Mouse (Mus musculus) hindbrain, embryonic 12.5 days (tissue): ENCODE measurements around the gene Ncoa3. TPM values are rescaled to one million over a fixed set of nuclear protein-coding genes. Genes with fewer than 3 reads are reported as not detected.
"Not testable (repeated sequence)": the region's sequence is repeated elsewhere in the genome, so short reads cannot be mapped to it uniquely, and the experiment has no call there.

Experiments
- ATAC-seq: fragments of 200-750 bp; cut with Nextera tagmentation; 2 replicates; pipeline ENCODE4 v1.8.0; 2017; ENCODE audit warnings: moderate TSS enrichment; ENCODE audit not compliant: low FRiP score
- H3K27ac ChIP-seq: fragments of 300-500 bp; sonication (generic); 2 replicates; pipeline ENCODE4 v1.5.1; 2016; ENCODE audit warnings: mild to moderate bottlenecking
- H3K27me3 ChIP-seq: fragments of 300-500 bp; sonication (generic); 2 replicates; pipeline ENCODE4 v1.6.1; 2016; ENCODE audit warnings: mild to moderate bottlenecking
- H3K36me3 ChIP-seq: fragments of 300-500 bp; sonication (generic); 2 replicates; pipeline ENCODE4 v1.6.1; 2016; ENCODE audit warnings: mild to moderate bottlenecking
- H3K4me1 ChIP-seq: fragments of 300-500 bp; sonication (generic); 2 replicates; pipeline ENCODE4 v1.6.1; 2016
- H3K4me2 ChIP-seq: fragments of 300-500 bp; sonication (generic); replicated peaks from 2 replicates; pipeline ENCODE4 v1.6.1; 2016; ENCODE audit warnings: mild to moderate bottlenecking
- H3K4me3 ChIP-seq: fragments of 300-500 bp; sonication (generic); 2 replicates; pipeline ENCODE4 v1.5.1; 2016; ENCODE audit warnings: mild to moderate bottlenecking
- H3K9ac ChIP-seq: fragments of 300-500 bp; sonication (generic); 2 replicates; pipeline ENCODE4 v1.6.1; 2016; ENCODE audit warnings: mild to moderate bottlenecking, moderate library complexity
- H3K9me3 ChIP-seq: fragments of 300-500 bp; sonication (generic); replicated peaks from 2 replicates; pipeline ENCODE4 v1.6.1; 2016; ENCODE audit warnings: mild to moderate bottlenecking
- WGBS: fragments of 180-500 bp; shearing (Covaris S2); methylation state at CpG from one replicate; pipeline ENCODE4 v1.1.7; 2016; 5-methylcytosine and 5-hydroxymethylcytosine counted together
- polyA plus RNA-seq: library from polyadenylated mRNA; unstranded; fragments of >200 nt; fragmentation: Nextera tagmentation; extraction: Ambion mirVana; gene quantifications from 2 replicates; pipeline ENCODE4 v1.2.1, GENCODE M21; 2016

The Ncoa3 gene
- polyA plus RNA-seq, result 14.9 and 15.0 TPM in 2 replicates

- Histone ChIP-seq H3K9ac (peak within 1 kb of the TSS; percentile 95), H3K4me3 (peak within 1 kb of the TSS; percentile 95), H3K27me3 (no peaks in the 10 kb centered on the region), H3K4me1 (peaks cover 16% of the 10 kb centered on the region), H3K36me3 (no peaks in the 10 kb centered on the region), H3K4me2 (peak within 1 kb of the TSS; percentile 91), H3K27ac (peak within 1 kb of the TSS; percentile 91), H3K9me3 (no peaks in the 10 kb centered on the region)
- ATAC-seq, result peak; percentile 94
- WGBS, result 2% methylated on average over 89 of the region's 103 CpGs
Measured at GRCm38 (mm10) chr2:165992270-165993172, at the start of gene Ncoa3. Ncoa3 (plus strand) TSS chr2:165992636.

- no peak overlapping the region for H3K4me3 ChIP-seq
Measured at GRCm38 (mm10) chr2:165943113-165943512, 49.3 kb upstream of the Ncoa3 start.

GRCm38 (mm10) chr2:165944576-165945351 is 47.7 kb upstream of the Ncoa3 start:
- Histone ChIP-seq H3K4me3 (no peak overlapping the region), H3K27me3 (no peaks in the 10 kb centered on the region), H3K36me3 (no peaks in the 10 kb centered on the region), H3K9ac (no peak overlapping the region), H3K9me3 (no peaks in the 10 kb centered on the region), H3K4me1 (peaks cover 4% of the 10 kb centered on the region; the same call in 1 of the 2 replicates), H3K4me2 (no peak overlapping the region), H3K27ac (no peak overlapping the region)
- WGBS, result 81% methylated on average over 11 of the region's 11 CpGs
- no peak for ATAC-seq

More at GRCm38 (mm10) chr2:165943113-165943512, 49.3 kb upstream of the Ncoa3 start:
- 88% methylated on average over 2 of the region's 2 CpGs for WGBS
- H3K27ac ChIP-seq, result no peak overlapping the region
- H3K9ac ChIP-seq, result no peak overlapping the region
- ATAC-seq, result no peak
- no peaks in the 10 kb centered on the region for H3K36me3 ChIP-seq
- H3K4me1 ChIP-seq, result peaks cover 2% of the 10 kb centered on the region; the same call in 1 of the 2 replicates
- H3K9me3 ChIP-seq, result no peaks in the 10 kb centered on the region
- H3K4me2 ChIP-seq, result no peak overlapping the region
- no peaks in the 10 kb centered on the region for H3K27me3 ChIP-seq

- peaks cover 4% of the 10 kb centered on the region; the same call in 1 of the 2 replicates for H3K4me1 ChIP-seq
- WGBS, result 96% methylated on average over 1 of the region's 1 CpGs
- no peak overlapping the region for H3K4me2 ChIP-seq
- H3K9me3 ChIP-seq, result no peaks in the 10 kb centered on the region
- ATAC-seq, result no peak
- no peak overlapping the region for H3K27ac ChIP-seq
- no peaks in the 10 kb centered on the region for H3K27me3 ChIP-seq
- no peak overlapping the region for H3K9ac ChIP-seq
- no peak overlapping the region for H3K4me3 ChIP-seq
- H3K36me3 ChIP-seq, result no peaks in the 10 kb centered on the region
Measured at GRCm38 (mm10) chr2:165946046-165946564, 46.3 kb upstream of the Ncoa3 start.

GRCm38 (mm10) chr2:165948007-165948406 is 44.4 kb upstream of the Ncoa3 start:
- H3K4me3 ChIP-seq, result no peak overlapping the region
- no peaks in the 10 kb centered on the region for H3K27me3 ChIP-seq
- WGBS, result 83% methylated on average over 1 of the region's 1 CpGs
- H3K4me1 ChIP-seq, result peaks cover 4% of the 10 kb centered on the region; the same call in 1 of the 2 replicates
- H3K9ac ChIP-seq, result no peak overlapping the region
- no peaks in the 10 kb centered on the region for H3K36me3 ChIP-seq
- no peak overlapping the region for H3K4me2 ChIP-seq
- no peak for ATAC-seq
- no peaks in the 10 kb centered on the region for H3K9me3 ChIP-seq
- no peak overlapping the region for H3K27ac ChIP-seq

- H3K36me3 ChIP-seq, H3K27ac ChIP-seq, ATAC-seq, H3K4me1 ChIP-seq, H3K27me3 ChIP-seq, H3K4me2 ChIP-seq, H3K9me3 ChIP-seq, H3K9ac ChIP-seq, H3K4me3 ChIP-seq: not testable (repeated sequence)
- 83% methylated on average over 1 of the region's 1 CpGs for WGBS
Measured at GRCm38 (mm10) chr2:165948785-165949184, 43.7 kb upstream of the Ncoa3 start.

- Histone ChIP-seq H3K4me2 (no peak overlapping the region), H3K36me3 (no peaks in the 10 kb centered on the region), H3K4me1 (peaks cover 4% of the 10 kb centered on the region; the same call in 1 of the 2 replicates), H3K27ac (no peak overlapping the region), H3K9me3 (no peaks in the 10 kb centered on the region), H3K9ac (no peak overlapping the region), H3K27me3 (no peaks in the 10 kb centered on the region), H3K4me3 (no peak overlapping the region)
- 59% methylated on average over 3 of the region's 3 CpGs for WGBS
- no peak for ATAC-seq
Measured at GRCm38 (mm10) chr2:165949719-165950118, 42.7 kb upstream of the Ncoa3 start.

GRCm38 (mm10) chr2:165951432-165952068 is 40.9 kb upstream of the Ncoa3 start:
- Histone ChIP-seq H3K4me3 (no peak overlapping the region), H3K9me3 (no peaks in the 10 kb centered on the region), H3K4me1 (peaks cover 6% of the 10 kb centered on the region; the same call in 1 of the 2 replicates), H3K27ac (no peak overlapping the region), H3K4me2 (no peak overlapping the region), H3K27me3 (no peaks in the 10 kb centered on the region), H3K9ac (no peak overlapping the region), H3K36me3 (no peaks in the 10 kb centered on the region)
- 83% methylated on average over 12 of the region's 12 CpGs for WGBS
- no peak for ATAC-seq

GRCm38 (mm10) chr2:165954872-165955271 is 37.6 kb upstream of the Ncoa3 start:
- Histone ChIP-seq H3K9me3 (no peaks in the 10 kb centered on the region), H3K27me3 (no peaks in the 10 kb centered on the region), H3K9ac (no peak overlapping the region), H3K4me2 (no peak overlapping the region), H3K4me3 (no peak overlapping the region), H3K27ac (no peak overlapping the region), H3K36me3 (no peaks in the 10 kb centered on the region), H3K4me1 (peaks cover 3% of the 10 kb centered on the region; the same call in 1 of the 2 replicates)
- no peak for ATAC-seq
- 78% methylated on average over 20 of the region's 20 CpGs for WGBS

- no peaks in the 10 kb centered on the region for H3K36me3 ChIP-seq
- no peaks in the 10 kb centered on the region for H3K9me3 ChIP-seq
- H3K4me1 ChIP-seq, result peaks cover 3% of the 10 kb centered on the region; the same call in 1 of the 2 replicates
- 88% methylated on average over 8 of the region's 8 CpGs for WGBS
- H3K27me3 ChIP-seq, result no peaks in the 10 kb centered on the region
- H3K4me3 ChIP-seq, result no peak overlapping the region
- ATAC-seq, result no peak
- H3K4me2 ChIP-seq, result no peak overlapping the region
- no peak overlapping the region for H3K9ac ChIP-seq
- H3K27ac ChIP-seq, result no peak overlapping the region
Measured at GRCm38 (mm10) chr2:165955386-165955785, 37.0 kb upstream of the Ncoa3 start.

- Histone ChIP-seq H3K27ac (no peak overlapping the region), H3K4me1 (peaks cover 3% of the 10 kb centered on the region; the same call in 1 of the 2 replicates), H3K4me3 (no peak overlapping the region), H3K4me2 (no peak overlapping the region), H3K27me3 (no peaks in the 10 kb centered on the region), H3K36me3 (no peaks in the 10 kb centered on the region), H3K9ac (no peak overlapping the region), H3K9me3 (no peaks in the 10 kb centered on the region)
- ATAC-seq, result no peak
- 69% methylated on average over 7 of the region's 7 CpGs for WGBS
Measured at GRCm38 (mm10) chr2:165956096-165956740, 36.2 kb upstream of the Ncoa3 start.
